Mouse (Mus musculus): ENCODE measurements around the gene Edem1. TPM values are rescaled to one million over a fixed set of nuclear protein-coding genes. Genes with fewer than 3 reads are reported as not detected.

The Edem1 gene
- 19.2 and 19.3 TPM in 2 replicates for polyA plus RNA-seq (2016; fragmentation: Nextera tagmentation; extraction: Ambion mirVana)

- under 1% methylated on average over 63 of the region's 67 CpGs for WGBS
- H3K27ac ChIP-seq = peak within 1 kb of the TSS; percentile 84
- no peaks in the 10 kb centered on the region for H3K9me3 ChIP-seq
- peak within 1 kb of the TSS; percentile 90 for H3K9ac ChIP-seq
- H3K36me3 ChIP-seq (replicated peaks) = 0 out of 2 replicates have a peak, but pooled peaks cover 3% of the 10 kb centered on the region
- peak; percentile 98 for ATAC-seq (ENCODE audit: low FRiP score)
- H3K4me3 ChIP-seq (replicated peaks) = peak within 1 kb of the TSS; percentile 94
- H3K4me2 ChIP-seq = peak within 1 kb of the TSS; percentile 90
- no peaks in the 10 kb centered on the region for H3K27me3 ChIP-seq
- H3K4me1 ChIP-seq = peaks cover 20% of the 10 kb centered on the region
These were observed at the start of gene Edem1 for GRCm38 (mm10) chr6:108828234-108828868. Gene Edem1, plus strand, starts transcription at chr6:108828641.

DNA sequence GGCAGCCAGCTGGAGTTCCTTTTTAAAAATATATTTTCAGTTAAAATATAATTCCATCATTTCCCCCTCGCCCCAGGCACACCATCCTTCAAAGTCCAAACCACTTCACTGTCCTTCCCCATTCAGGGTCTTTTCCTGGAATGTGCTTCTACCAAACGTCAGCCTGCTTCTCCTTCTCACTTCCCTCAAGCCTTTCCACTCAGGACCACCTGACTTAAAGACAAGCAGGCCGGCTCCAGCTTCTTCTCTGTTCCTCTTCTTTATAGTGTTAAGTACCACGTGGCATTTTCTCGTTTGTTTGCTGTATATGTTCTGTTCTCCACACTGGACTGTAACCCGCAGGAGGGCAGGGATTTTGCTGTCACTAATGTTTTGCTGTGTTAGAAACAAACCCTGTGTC, 46.6 kb upstream of the Edem1 start:
- Histone ChIP-seq H3K27ac (no peak overlapping the region), H3K9me3 (no peaks in the 10 kb centered on the region), H3K27me3 (no peaks in the 10 kb centered on the region), H3K9ac (no peak overlapping the region), H3K4me1 (peaks cover 19% of the 10 kb centered on the region), H3K36me3 (replicated peaks) (no peaks in the 10 kb centered on the region), H3K4me3 (replicated peaks) (no peak overlapping the region), H3K4me2 (no peak overlapping the region)
- 68% methylated on average over 6 of the region's 6 CpGs for WGBS
- no peak for ATAC-seq (ENCODE audit: low FRiP score)

- Histone ChIP-seq H3K27ac (peak within 1 kb of the TSS; percentile 88), H3K9me3 (no peaks in the 10 kb centered on the region), H3K4me2 (peak within 1 kb of the TSS; percentile 66), H3K9ac (peak within 1 kb of the TSS; percentile 92), H3K4me1 (peaks cover 19% of the 10 kb centered on the region), H3K4me3 (replicated peaks) (peak within 1 kb of the TSS; percentile 97), H3K27me3 (no peaks in the 10 kb centered on the region), H3K36me3 (replicated peaks) (no peaks in the 10 kb centered on the region)
- peak; percentile 98 for ATAC-seq (ENCODE audit: low FRiP score)
- 10% methylated on average over 36 of the region's 36 CpGs for WGBS
These were observed 45.8 kb upstream of the Edem1 start, which contains the start of gene Arl8b for GRCm38 (mm10) chr6:108782526-108783183. Gene Arl8b, plus strand, starts transcription at chr6:108783099.

DNA sequence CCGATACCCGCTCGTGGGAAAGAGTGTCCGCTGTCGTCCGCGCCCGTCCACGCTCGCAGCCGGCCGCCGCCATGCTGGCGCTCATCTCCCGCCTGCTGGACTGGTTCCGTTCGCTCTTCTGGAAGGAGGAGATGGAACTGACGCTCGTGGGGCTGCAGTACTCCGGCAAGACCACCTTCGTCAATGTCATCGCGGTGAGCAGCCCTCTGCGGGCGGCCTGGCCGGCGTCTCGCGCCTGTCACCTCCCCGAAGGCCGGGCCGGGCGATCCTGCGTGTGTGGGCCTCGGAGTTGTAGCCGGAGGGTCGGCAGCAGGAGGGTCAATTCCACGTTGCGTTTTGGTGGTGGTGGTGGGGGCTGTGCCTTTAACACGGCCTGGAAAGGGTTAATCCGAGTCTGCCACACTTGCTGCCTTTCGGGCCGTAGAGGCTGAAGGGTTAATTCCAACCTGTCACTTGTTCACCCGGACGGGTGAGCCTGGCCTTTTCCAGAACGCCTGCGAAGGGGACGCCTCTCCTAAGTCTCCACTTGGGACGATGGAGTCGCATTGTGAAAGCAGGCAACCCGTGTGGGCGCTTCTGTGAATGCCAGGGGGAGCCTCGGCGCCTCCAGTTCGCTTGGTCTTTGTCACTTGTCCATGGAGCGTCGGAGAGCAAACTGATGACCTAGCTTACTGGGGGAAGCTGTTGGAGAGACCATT, 45.1 kb upstream of the Edem1 start:
- H3K4me3 ChIP-seq (replicated peaks) = peak overlapping the region; percentile 97
- H3K27me3 ChIP-seq = no peaks in the 10 kb centered on the region
- H3K9me3 ChIP-seq = no peaks in the 10 kb centered on the region
- H3K4me2 ChIP-seq = peak overlapping the region; percentile 66
- under 1% methylated on average over 57 of the region's 57 CpGs for WGBS
- no peaks in the 10 kb centered on the region for H3K36me3 ChIP-seq (replicated peaks)
- peak overlapping the region; percentile 88 for H3K27ac ChIP-seq
- peaks cover 19% of the 10 kb centered on the region for H3K4me1 ChIP-seq
- H3K9ac ChIP-seq = peak overlapping the region; percentile 92
- peak; percentile 42 for ATAC-seq (ENCODE audit: low FRiP score)

GRCm38 (mm10) chr6:108784056-108784455, 44.4 kb upstream of the Edem1 start:
- no peaks in the 10 kb centered on the region for H3K9me3 ChIP-seq
- no peak for ATAC-seq (ENCODE audit: low FRiP score)
- H3K27ac ChIP-seq = no peak overlapping the region
- no peaks in the 10 kb centered on the region for H3K36me3 ChIP-seq (replicated peaks)
- peak overlapping the region; percentile 66 for H3K4me2 ChIP-seq
- peak overlapping the region; percentile 92 for H3K9ac ChIP-seq
- H3K4me1 ChIP-seq = peaks cover 19% of the 10 kb centered on the region
- H3K27me3 ChIP-seq = no peaks in the 10 kb centered on the region
- peak overlapping the region; percentile 97 for H3K4me3 ChIP-seq (replicated peaks)
- WGBS = 44% methylated on average over 11 of the region's 11 CpGs

- H3K36me3 ChIP-seq (replicated peaks) = no peaks in the 10 kb centered on the region
- H3K9ac ChIP-seq = no peak overlapping the region
- no peak overlapping the region for H3K27ac ChIP-seq
- no peak for ATAC-seq (ENCODE audit: low FRiP score)
- 0 out of 2 replicates have a peak overlapping the region, but pooled peaks have one; percentile 97 for H3K4me3 ChIP-seq (replicated peaks)
- no peaks in the 10 kb centered on the region for H3K9me3 ChIP-seq
- no peaks in the 10 kb centered on the region for H3K27me3 ChIP-seq
- H3K4me1 ChIP-seq = peaks cover 19% of the 10 kb centered on the region
- WGBS = 88% methylated on average over 5 of the region's 5 CpGs
- peak overlapping the region; percentile 66 for H3K4me2 ChIP-seq
These were observed 43.6 kb upstream of the Edem1 start for GRCm38 (mm10) chr6:108784796-108785195.

DNA sequence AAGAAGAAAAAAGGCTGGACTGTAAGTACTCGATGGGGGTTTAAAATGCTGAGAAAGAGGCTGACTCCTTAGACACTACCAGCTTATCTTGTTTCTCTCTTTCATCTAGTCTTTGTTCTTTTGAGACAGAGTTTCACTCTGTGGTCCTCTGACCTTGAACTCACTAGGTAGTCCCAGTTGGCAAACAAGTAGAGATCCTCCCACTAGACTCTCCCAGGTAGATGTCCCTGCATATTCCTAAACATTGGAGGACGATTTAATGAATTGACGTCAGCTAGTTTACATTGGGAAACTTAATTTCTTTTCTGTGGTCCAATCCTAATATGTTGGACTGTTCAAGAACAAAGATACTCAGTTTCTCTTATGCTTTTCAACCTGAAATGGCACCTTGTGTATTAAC, 42.9 kb upstream of the Edem1 start:
- no peak overlapping the region for H3K4me2 ChIP-seq

GRCm38 (mm10) chr6:108791498-108791897, 36.9 kb upstream of the Edem1 start:
- Histone ChIP-seq H3K9ac (no peak overlapping the region), H3K4me3 (replicated peaks) (no peak overlapping the region), H3K4me2 (no peak overlapping the region), H3K36me3 (replicated peaks) (no peaks in the 10 kb centered on the region), H3K9me3 (no peaks in the 10 kb centered on the region), H3K27me3 (no peaks in the 10 kb centered on the region), H3K4me1 (peaks cover 1% of the 10 kb centered on the region), H3K27ac (no peak overlapping the region)
- ATAC-seq (ENCODE audit: low FRiP score) = no peak
- 89% methylated on average over 5 of the region's 5 CpGs for WGBS

More for the DNA sequence above, 42.9 kb upstream of the Edem1 start:
- Histone ChIP-seq H3K9me3 (no peaks in the 10 kb centered on the region), H3K4me3 (replicated peaks) (no peak overlapping the region), H3K36me3 (replicated peaks) (no peaks in the 10 kb centered on the region), H3K4me1 (peaks cover 19% of the 10 kb centered on the region), H3K9ac (no peak overlapping the region), H3K27ac (no peak overlapping the region), H3K27me3 (no peaks in the 10 kb centered on the region)
- 90% methylated on average over 3 of the region's 3 CpGs for WGBS
- no peak for ATAC-seq (ENCODE audit: low FRiP score)

GRCm38 (mm10) chr6:108795912-108796311, 32.5 kb upstream of the Edem1 start:
- no peak for ATAC-seq (ENCODE audit: low FRiP score)
- no peaks in the 10 kb centered on the region for H3K9me3 ChIP-seq
- 86% methylated on average over 1 of the region's 1 CpGs for WGBS
- no peak overlapping the region for H3K4me3 ChIP-seq (replicated peaks)
- H3K4me2 ChIP-seq = no peak overlapping the region
- H3K27me3 ChIP-seq = no peaks in the 10 kb centered on the region
- H3K9ac ChIP-seq = no peak overlapping the region
- H3K4me1 ChIP-seq = peaks cover 6% of the 10 kb centered on the region
- no peaks in the 10 kb centered on the region for H3K36me3 ChIP-seq (replicated peaks)
- no peak overlapping the region for H3K27ac ChIP-seq

- Histone ChIP-seq H3K9me3 (no peaks in the 10 kb centered on the region), H3K27me3 (no peaks in the 10 kb centered on the region), H3K4me1 (peaks cover 6% of the 10 kb centered on the region), H3K4me3 (replicated peaks) (no peak overlapping the region), H3K36me3 (replicated peaks) (no peaks in the 10 kb centered on the region), H3K27ac (no peak overlapping the region), H3K4me2 (no peak overlapping the region), H3K9ac (no peak overlapping the region)
- no peak; the same call in 1 of the 2 replicates for ATAC-seq (ENCODE audit: low FRiP score)
- 53% methylated on average over 2 of the region's 2 CpGs for WGBS
These were observed 31.7 kb upstream of the Edem1 start for GRCm38 (mm10) chr6:108796706-108797105.

GRCm38 (mm10) chr6:108805194-108805593, 23.2 kb upstream of the Edem1 start:
- Histone ChIP-seq H3K4me3 (replicated peaks) (no peak overlapping the region), H3K27me3 (no peaks in the 10 kb centered on the region), H3K9me3 (no peaks in the 10 kb centered on the region), H3K36me3 (replicated peaks) (no peaks in the 10 kb centered on the region), H3K4me2 (no peak overlapping the region), H3K4me1 (peaks cover 4% of the 10 kb centered on the region), H3K9ac (no peak overlapping the region), H3K27ac (peak overlapping the region; percentile 53; the same call in 1 of the 2 replicates)
- WGBS = 46% methylated on average over 1 of the region's 1 CpGs
- no peak for ATAC-seq (ENCODE audit: low FRiP score)

DNA sequence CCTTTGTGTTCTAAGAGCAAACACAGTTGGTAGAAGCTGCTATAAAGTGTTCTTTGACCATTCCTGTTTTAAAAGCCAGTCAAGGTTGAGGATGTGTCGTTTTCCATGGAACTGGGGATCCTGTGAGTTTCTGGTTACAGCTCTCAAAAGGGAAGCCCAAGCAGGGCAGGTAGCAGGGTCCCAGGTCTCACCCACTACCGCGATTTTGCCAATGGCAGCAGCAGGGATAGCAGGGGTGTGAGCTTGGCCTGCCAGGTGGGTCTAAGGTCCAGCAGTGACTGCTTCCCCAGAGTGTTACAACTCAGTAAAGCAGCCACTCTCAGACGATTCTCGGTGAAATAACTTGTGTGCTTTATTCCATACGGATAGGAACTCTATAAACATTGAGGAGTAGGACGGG, 22.6 kb upstream of the Edem1 start:
- no peaks in the 10 kb centered on the region for H3K27me3 ChIP-seq
- H3K4me1 ChIP-seq = peaks cover 4% of the 10 kb centered on the region
- 87% methylated on average over 7 of the region's 7 CpGs for WGBS
- no peak overlapping the region for H3K9ac ChIP-seq
- no peak for ATAC-seq (ENCODE audit: low FRiP score)
- H3K27ac ChIP-seq = no peak overlapping the region
- no peak overlapping the region for H3K4me2 ChIP-seq
- H3K36me3 ChIP-seq (replicated peaks) = no peaks in the 10 kb centered on the region
- no peak overlapping the region for H3K4me3 ChIP-seq (replicated peaks)
- H3K9me3 ChIP-seq = no peaks in the 10 kb centered on the region

Data from forebrain, embryonic 12.5 days (tissue).